Mouse (Mus musculus) adrenal gland, postnatal 10 days (tissue): ENCODE data around the gene Aasdh. TPM values are rescaled to one million over a fixed set of nuclear protein-coding genes. Genes with fewer than 3 reads are reported as not detected.

Experiments
- DNase-seq: peaks from one replicate; pipeline ENCODE4 v3.0.0; 2021; ENCODE audit warnings: mixed read lengths
- long read RNA-seq, 2 experiments: library from polyadenylated mRNA; stranded (forward); transcript quantifications; one replicate each; pipeline ENCODE4 v2.0.0; 2021
- total RNA-seq, 2 experiments: library from RNA; stranded (reverse); gene quantifications; 2 replicates each; pipeline ENCODE4 v1.2.3; 2021

The Aasdh gene
- total RNA-seq: 10 to 100 TPM; 17.4 to 25.7 TPM
- long read RNA-seq, experiment 1, partial matches to known transcripts: 2 of 8 reads
- long read RNA-seq, experiment 1, other reads (novel, unspliced or antisense): 6 of 8 reads
- long read RNA-seq, experiment 2, partial matches to known transcripts: 2 of 8 reads
- long read RNA-seq, experiment 2, other reads (novel, unspliced or antisense): 4 of 8 reads

GRCm38 (mm10) chr5:76905405-76906154 lies at the start of gene Aasdh:
Gene Aasdh (minus strand): TSS chr5:76905514.
- DNase-seq: peak; percentile 99

GRCm38 (mm10) chr5:76954271-76954900 lies 49.1 kb upstream of the Aasdh start:
- DNase-seq: peak; percentile 36

- no peak for DNase-seq
Observed at GRCm38 (mm10) chr5:76953794-76954193, 48.5 kb upstream of the Aasdh start.

GRCm38 (mm10) chr5:76952112-76953040 lies 47.1 kb upstream of the Aasdh start:
- no peak for DNase-seq

GRCm38 (mm10) chr5:76951106-76952027 lies 46.1 kb upstream of the Aasdh start, which contains the start of the genes Paics and Ppat:
Gene Paics (plus strand): TSS chr5:76951307.
Gene Ppat (minus strand): TSS chr5:76951578.
- DNase-seq: peak; percentile 99

- DNase-seq: no peak
Observed at GRCm38 (mm10) chr5:76950343-76951105, 45.2 kb upstream of the Aasdh start.

GRCm38 (mm10) chr5:76947758-76948157 lies 42.4 kb upstream of the Aasdh start:
- no peak for DNase-seq

GRCm38 (mm10) chr5:76947142-76947541 lies 41.8 kb upstream of the Aasdh start:
- DNase-seq: no peak

- DNase-seq: no peak
Observed at GRCm38 (mm10) chr5:76945678-76946033, 40.3 kb upstream of the Aasdh start.

- DNase-seq: no peak
Observed at GRCm38 (mm10) chr5:76944965-76945677, 39.8 kb upstream of the Aasdh start.

- no peak for DNase-seq
Observed at GRCm38 (mm10) chr5:76942505-76942904, 37.2 kb upstream of the Aasdh start.

- no peak for DNase-seq
Observed at GRCm38 (mm10) chr5:76941975-76942374, 36.7 kb upstream of the Aasdh start.

GRCm38 (mm10) chr5:76939717-76940116 lies 34.4 kb upstream of the Aasdh start:
- no peak for DNase-seq

GRCm38 (mm10) chr5:76929180-76929877 lies 24.0 kb upstream of the Aasdh start:
- peak; percentile 33 for DNase-seq

GRCm38 (mm10) chr5:76928124-76928832 lies 23.0 kb upstream of the Aasdh start:
- peak; percentile 30 for DNase-seq

- no peak for DNase-seq
Observed at GRCm38 (mm10) chr5:76924296-76924695, 19.0 kb upstream of the Aasdh start.

GRCm38 (mm10) chr5:76923428-76923827 lies 18.1 kb upstream of the Aasdh start:
- DNase-seq: peak; percentile 87

GRCm38 (mm10) chr5:76922833-76923232 lies 17.5 kb upstream of the Aasdh start:
- no peak for DNase-seq
